Mouse (Mus musculus) forebrain, postnatal 0 days (tissue): ENCODE data around the gene Hyal1. TPM values are rescaled to one million over a fixed set of nuclear protein-coding genes. Genes with fewer than 3 reads are reported as not detected.
A peak's percentile ranks its signal among the peaks of the same experiment; 100 is the strongest.

Experiments used
- ATAC-seq: fragments of 200-750 bp; cut with Nextera tagmentation; 2 replicates; pipeline ENCODE4 v1.8.0; 2017; ENCODE audit warnings: mild to moderate bottlenecking, moderate library complexity
- DNase-seq: peaks from one replicate; pipeline ENCODE4 v3.0.0-alpha.2; 2015
- H3K27ac ChIP-seq: fragments of 300-500 bp; sonication (generic); 2 replicates; pipeline ENCODE4 v1.5.1; 2014; ENCODE audit warnings: low read depth, mild to moderate bottlenecking, antibody characterized with exemption, low read length, moderate library complexity, mixed read lengths
- H3K27me3 ChIP-seq: fragments of 300-500 bp; sonication (generic); 2 replicates; pipeline ENCODE4 v1.6.1; 2014; ENCODE audit warnings: mild to moderate bottlenecking, low read length, mixed read lengths; ENCODE audit not compliant: insufficient read depth
- H3K36me3 ChIP-seq: fragments of 300-500 bp; sonication (generic); 2 replicates; pipeline ENCODE4 v1.6.1; 2014; ENCODE audit warnings: mild to moderate bottlenecking, moderate library complexity; ENCODE audit not compliant: insufficient read depth
- H3K4me1 ChIP-seq: fragments of 300-500 bp; sonication (generic); 2 replicates; pipeline ENCODE4 v1.6.1; 2014; ENCODE audit warnings: antibody characterized with exemption; ENCODE audit not compliant: insufficient read depth
- H3K4me2 ChIP-seq: fragments of 300-500 bp; sonication (generic); 2 replicates; pipeline ENCODE4 v1.6.1; 2014; ENCODE audit warnings: low read depth, mild to moderate bottlenecking, moderate library complexity
- H3K4me3 ChIP-seq: fragments of 300-500 bp; sonication (generic); 2 replicates; pipeline ENCODE4 v1.5.1; 2014; ENCODE audit warnings: low read depth, low read length, mixed read lengths
- H3K9ac ChIP-seq: fragments of 300-500 bp; sonication (generic); 2 replicates; pipeline ENCODE4 v1.6.1; 2014; ENCODE audit warnings: mild to moderate bottlenecking
- H3K9me3 ChIP-seq: fragments of 300-500 bp; sonication (generic); 2 replicates; pipeline ENCODE4 v1.6.1; 2016; ENCODE audit warnings: low read length
- CTCF ChIP-seq: sonication (generic); IDR thresholded peaks from 2 replicates; pipeline ENCODE4 v1.5.1; 2016; ENCODE audit warnings: antibody characterized with exemption, control low read depth, low read depth
- WGBS: fragments of 180-500 bp; shearing (Covaris S2); extraction: QIAGEN DNeasy Blood & Tissue Kit; methylation state at CpG from one replicate; pipeline ENCODE4 v1.1.7; 2014; 5-methylcytosine and 5-hydroxymethylcytosine counted together
- polyA plus RNA-seq: library from polyadenylated mRNA; unstranded; fragments of >200 nt; fragmentation: Nextera tagmentation; extraction: Ambion mirVana; gene quantifications from 2 replicates; pipeline ENCODE4 v1.2.1, GENCODE M21; 2015
- total RNA-seq: library from RNA; depleted of rRNA; stranded (reverse); fragments of >200 nt; gene quantifications from 2 replicates; pipeline ENCODE4 v1.2.3, GENCODE M21; 2014

Hyal1 gene
- total and polyA plus RNA-seq, 2 experiments from 2014 or later: 1.9 to 3.5 TPM

GRCm38 (mm10) chr9:107550491-107551116, 26.1 kb upstream of the Hyal1 start:
- H3K4me1 ChIP-seq: peaks cover 27% of the 10 kb centered on the region
- H3K4me2 ChIP-seq: peak overlapping the region; percentile 66
- 40% methylated on average over 23 of the region's 23 CpGs for WGBS
- no peak overlapping the region for H3K4me3 ChIP-seq
- DNase-seq: no peak
- 0 out of 2 replicates have a peak overlapping the region, but pooled peaks have one; percentile 44 for H3K9ac ChIP-seq
- ATAC-seq: no peak
- no peak for TF ChIP-seq CTCF
- H3K27ac ChIP-seq: no peak overlapping the region
- H3K9me3 ChIP-seq: no peaks in the 10 kb centered on the region
- no peaks in the 10 kb centered on the region for H3K36me3 ChIP-seq
- peaks cover 19% of the 10 kb centered on the region for H3K27me3 ChIP-seq

- Histone ChIP-seq H3K27me3 (peaks cover 19% of the 10 kb centered on the region), H3K9me3 (no peaks in the 10 kb centered on the region), H3K4me3 (peak within 1 kb of the TSS; percentile 35), H3K4me2 (peak within 1 kb of the TSS; percentile 66), H3K4me1 (peaks cover 34% of the 10 kb centered on the region), H3K9ac (peak within 1 kb of the TSS; percentile 44), H3K36me3 (no peaks in the 10 kb centered on the region), H3K27ac (no peak within 1 kb of the TSS)
- ATAC-seq: no peak
- peak; percentile 35 for DNase-seq
- 3% methylated on average over 63 of the region's 63 CpGs for WGBS
- no peak for TF ChIP-seq CTCF
Observed at GRCm38 (mm10) chr9:107551117-107551889, 25.4 kb upstream of the Hyal1 start, which contains the start of gene Rassf1. Gene Rassf1, plus strand, starts transcription at chr9:107551555.

GRCm38 (mm10) chr9:107551890-107552355, 24.8 kb upstream of the Hyal1 start:
- H3K27me3 ChIP-seq: peaks cover 19% of the 10 kb centered on the region
- no peaks in the 10 kb centered on the region; the same call in 1 of the 2 replicates for H3K36me3 ChIP-seq
- H3K4me1 ChIP-seq: peaks cover 34% of the 10 kb centered on the region
- H3K9me3 ChIP-seq: no peaks in the 10 kb centered on the region
- DNase-seq (no peak), ATAC-seq (no peak)
- H3K27ac ChIP-seq: no peak overlapping the region
- no peak for TF ChIP-seq CTCF
- peak overlapping the region; percentile 44 for H3K9ac ChIP-seq
- 15% methylated on average over 8 of the region's 8 CpGs for WGBS
- H3K4me2 ChIP-seq: peak overlapping the region; percentile 66
- peak overlapping the region; percentile 35 for H3K4me3 ChIP-seq

GRCm38 (mm10) chr9:107552690-107553393, 23.9 kb upstream of the Hyal1 start:
- no peak overlapping the region for H3K27ac ChIP-seq
- TF ChIP-seq CTCF: no peak
- H3K4me1 ChIP-seq: peaks cover 28% of the 10 kb centered on the region
- H3K9ac ChIP-seq: no peak overlapping the region
- no peak for ATAC-seq
- H3K4me3 ChIP-seq: no peak overlapping the region
- peaks cover 19% of the 10 kb centered on the region for H3K27me3 ChIP-seq
- no peak for DNase-seq
- H3K4me2 ChIP-seq: peak overlapping the region; percentile 87
- peaks cover 9% of the 10 kb centered on the region for H3K36me3 ChIP-seq
- WGBS: 81% methylated on average over 5 of the region's 5 CpGs
- H3K9me3 ChIP-seq: no peaks in the 10 kb centered on the region

- 7% methylated on average over 37 of the region's 37 CpGs for WGBS
- peaks cover 28% of the 10 kb centered on the region for H3K4me1 ChIP-seq
- peak overlapping the region; percentile 87 for H3K4me2 ChIP-seq
- no peaks in the 10 kb centered on the region for H3K9me3 ChIP-seq
- DNase-seq (peak; percentile 26), ATAC-seq (peak; percentile 59)
- H3K27me3 ChIP-seq: peaks cover 19% of the 10 kb centered on the region
- no peak for TF ChIP-seq CTCF
- H3K4me3 ChIP-seq: peak overlapping the region; percentile 69
- peak overlapping the region; percentile 68 for H3K27ac ChIP-seq
- peak overlapping the region; percentile 70 for H3K9ac ChIP-seq
- peaks cover 18% of the 10 kb centered on the region for H3K36me3 ChIP-seq
Observed at GRCm38 (mm10) chr9:107553541-107554318, 23.0 kb upstream of the Hyal1 start.

GRCm38 (mm10) chr9:107554319-107554825, 22.4 kb upstream of the Hyal1 start:
- peak; percentile 95 for ATAC-seq
- WGBS: under 1% methylated on average over 48 of the region's 53 CpGs
- peak overlapping the region; percentile 75 for H3K27ac ChIP-seq
- H3K4me1 ChIP-seq: peaks cover 28% of the 10 kb centered on the region
- H3K4me3 ChIP-seq: peak overlapping the region; percentile 69
- peak; percentile 99 for DNase-seq
- peak overlapping the region; percentile 70 for H3K9ac ChIP-seq
- TF ChIP-seq CTCF: peak; percentile 13; the same call in 1 of the 2 replicates
- H3K27me3 ChIP-seq: peaks cover 19% of the 10 kb centered on the region
- peaks cover 24% of the 10 kb centered on the region for H3K36me3 ChIP-seq
- H3K4me2 ChIP-seq: peak overlapping the region; percentile 87
- H3K9me3 ChIP-seq: no peaks in the 10 kb centered on the region
